Comparison of ENCODE assay signal across 8 mouse cellular contexts in genomic region chr12:8521375-8522047, GRCm38 (mm10). TPM values are rescaled to one million over a fixed set of nuclear protein-coding genes. Genes with fewer than 3 reads are reported as not detected.
A peak's percentile ranks its signal among the peaks of the same experiment; 100 is the strongest.
DNase-seq lines count a peak whose midpoint lies in the region; ATAC-seq lines count a peak whose summit lies in the region.

No protein-coding gene starts in this region.

- peak; percentile 34 for DNase-seq in midbrain, embryonic 14.5 days
- peak; percentile 93 for DNase-seq in MN1 (ENCODE audit: low spot score)
- peak; percentile 75 for DNase-seq in embryonic facial prominence, embryonic 14.5 days (ENCODE audit: low spot score)
- DNase-seq in liver, embryonic 11.5 days (ENCODE audit: low spot score), result peak; percentile 64
- DNase-seq in Muller cell, postnatal 12 days (ENCODE audit: inconsistent ontology term), result no peak

- H3K36me3 ChIP-seq in midbrain, embryonic 14.5 days (ENCODE audit: control insufficient read depth, insufficient read depth, low read length), result no peaks in the 10 kb centered on the region
- no peaks in the 10 kb centered on the region for H3K36me3 ChIP-seq in midbrain, embryonic 16.5 days (ENCODE audit: control insufficient read depth, insufficient read depth, low read length)
- no peaks in the 10 kb centered on the region for H3K36me3 ChIP-seq in embryonic facial prominence, embryonic 14.5 days (ENCODE audit: control insufficient read depth, insufficient read depth, low read length)
- H3K36me3 ChIP-seq in liver, embryonic 11.5 days (ENCODE audit: control insufficient read depth, insufficient read depth, low read length), result no peaks in the 10 kb centered on the region

- 57% methylated on average over 12 of the region's 12 CpGs for WGBS in midbrain, embryonic 14.5 days
- 62% methylated on average over 11 of the region's 12 CpGs for WGBS in midbrain, embryonic 16.5 days
- WGBS in embryonic facial prominence, embryonic 14.5 days, result 38% methylated on average over 11 of the region's 12 CpGs
- WGBS in liver, embryonic 11.5 days, result 19% methylated on average over 12 of the region's 12 CpGs

- no peak overlapping the region for H3K4me3 ChIP-seq in midbrain, embryonic 14.5 days (replicated peaks; ENCODE audit: low read depth, low read length)
- no peak overlapping the region for H3K4me3 ChIP-seq in midbrain, embryonic 16.5 days (ENCODE audit: low read depth, low read length)
- no peak overlapping the region for H3K4me3 ChIP-seq in embryonic facial prominence, embryonic 14.5 days (ENCODE audit: low read depth, low read length)
- H3K4me3 ChIP-seq in liver, embryonic 11.5 days (ENCODE audit: low read depth, low read length), result no peak overlapping the region

- no peaks in the 10 kb centered on the region for H3K27me3 ChIP-seq in midbrain, embryonic 14.5 days (ENCODE audit: control insufficient read depth, insufficient read depth, low read length)
- H3K27me3 ChIP-seq in midbrain, embryonic 16.5 days (ENCODE audit: control insufficient read depth, insufficient read depth, low read depth, low read length), result no peaks in the 10 kb centered on the region
- no peaks in the 10 kb centered on the region for H3K27me3 ChIP-seq in embryonic facial prominence, embryonic 14.5 days (replicated peaks; ENCODE audit: control insufficient read depth, insufficient read depth, low read length)
- H3K27me3 ChIP-seq in liver, embryonic 11.5 days (replicated peaks; ENCODE audit: control insufficient read depth, insufficient read depth, low read length), result no peaks in the 10 kb centered on the region

- no peak for ATAC-seq in midbrain, embryonic 14.5 days (ENCODE audit: low FRiP score, low TSS enrichment)
- no peak for ATAC-seq in midbrain, embryonic 16.5 days
- 0 out of 2 replicates have a peak, but pooled peaks have one; percentile 47 for ATAC-seq in embryonic facial prominence, embryonic 14.5 days (ENCODE audit: low read depth)
- ATAC-seq in hematopoietic stem cell, adult 5-6 weeks (replicated peaks in 1 of 2; ENCODE audit: insufficient read depth in 1 of 2, low FRiP score in 2 of 2, low TSS enrichment in 1 of 2, low read depth in 1 of 2, poor library complexity in 2 of 2, severe bottlenecking in 2 of 2), result peak; percentile 96
- peak; percentile 81 for ATAC-seq in liver, embryonic 11.5 days (replicated peaks; ENCODE audit: low FRiP score)
- ATAC-seq in neutrophil, adult 5-6 weeks (ENCODE audit: extremely low read depth, insufficient number of reproducible peaks, low FRiP score, poor library complexity, severe bottlenecking), result peak; percentile 90

- no peak overlapping the region for H3K4me2 ChIP-seq in midbrain, embryonic 14.5 days (ENCODE audit: low read length)
- H3K4me2 ChIP-seq in midbrain, embryonic 16.5 days (ENCODE audit: low read length), result no peak overlapping the region
- H3K4me2 ChIP-seq in embryonic facial prominence, embryonic 14.5 days (ENCODE audit: low read depth, low read length), result no peak overlapping the region
- H3K4me2 ChIP-seq in liver, embryonic 11.5 days, result peak overlapping the region; percentile 45

- no peak overlapping the region for H3K27ac ChIP-seq in midbrain, embryonic 14.5 days (replicated peaks; ENCODE audit: low read depth, low read length)
- no peak overlapping the region for H3K27ac ChIP-seq in midbrain, embryonic 16.5 days (ENCODE audit: low read length)
- no peak overlapping the region for H3K27ac ChIP-seq in embryonic facial prominence, embryonic 14.5 days (replicated peaks; ENCODE audit: low read depth, low read length)
- peak overlapping the region; percentile 50; the same call in 1 of the 2 replicates for H3K27ac ChIP-seq in liver, embryonic 11.5 days (ENCODE audit: low read depth, low read length)

- no peaks in the 10 kb centered on the region for H3K9me3 ChIP-seq in midbrain, embryonic 14.5 days (ENCODE audit: control insufficient read depth, low read length)
- no peaks in the 10 kb centered on the region for H3K9me3 ChIP-seq in midbrain, embryonic 16.5 days (replicated peaks; ENCODE audit: control insufficient read depth, low read length, poor library complexity, severe bottlenecking)
- H3K9me3 ChIP-seq in embryonic facial prominence, embryonic 14.5 days (ENCODE audit: control insufficient read depth, low read length), result no peaks in the 10 kb centered on the region
- H3K9me3 ChIP-seq in liver, embryonic 11.5 days (ENCODE audit: control insufficient read depth, low read length), result no peaks in the 10 kb centered on the region

- H3K9ac ChIP-seq in midbrain, embryonic 14.5 days (replicated peaks; ENCODE audit: low read length), result no peak overlapping the region
- H3K9ac ChIP-seq in midbrain, embryonic 16.5 days (ENCODE audit: low read depth, low read length), result no peak overlapping the region
- H3K9ac ChIP-seq in embryonic facial prominence, embryonic 14.5 days (ENCODE audit: low read depth, low read length), result no peak overlapping the region
- no peak overlapping the region for H3K9ac ChIP-seq in liver, embryonic 11.5 days (ENCODE audit: low read depth, low read length)

- H3K4me1 ChIP-seq in midbrain, embryonic 14.5 days (ENCODE audit: control insufficient read depth, insufficient read depth, low read length), result no peaks in the 10 kb centered on the region
- no peaks in the 10 kb centered on the region; the same call in 1 of the 2 replicates for H3K4me1 ChIP-seq in midbrain, embryonic 16.5 days (ENCODE audit: control insufficient read depth, insufficient read depth, low read length)
- peaks cover 6% of the 10 kb centered on the region for H3K4me1 ChIP-seq in embryonic facial prominence, embryonic 14.5 days (ENCODE audit: control insufficient read depth, insufficient read depth, low read length)
- H3K4me1 ChIP-seq in liver, embryonic 11.5 days (replicated peaks; ENCODE audit: control insufficient read depth, insufficient read depth, low read length), result peaks cover 23% of the 10 kb centered on the region

RNA-seq across cellular contexts. Expression of gene Rhob, which starts 21.7 kb away (rescaled TPM):
- polyA plus RNA-seq in midbrain, embryonic 14.5 days (2014; fragmentation: Nextera tagmentation; extraction: Ambion mirVana), result 111 and 116 TPM in 2 replicates
- polyA plus RNA-seq in midbrain, embryonic 16.5 days (2015; fragmentation: Nextera tagmentation; extraction: Ambion mirVana), result 75.7 and 80.0 TPM in 2 replicates
- 72.8 and 76.8 TPM in 2 replicates for polyA plus RNA-seq in embryonic facial prominence, embryonic 14.5 days (2014; fragmentation: Nextera tagmentation; extraction: Ambion mirVana)
- total RNA-seq in hematopoietic stem cell, adult 5-6 weeks (2017), result 66.2 and 68.6 TPM in 2 replicates
- 19.5 and 23.2 TPM in 2 replicates for polyA plus RNA-seq in liver, embryonic 11.5 days (2014; fragmentation: Nextera tagmentation; extraction: Ambion mirVana)
- 165 TPM in 2 replicates for total RNA-seq in neutrophil, adult 5-6 weeks (2017)

Comparison
In these comparisons a context has a peak if more than half of its experiments do, and no peak if none do; other contexts are left out.
1. ATAC-seq: peak in embryonic facial prominence, embryonic 14.5 days (single experiment), hematopoietic stem cell, adult 5-6 weeks (2 of 2), liver, embryonic 11.5 days (single experiment) and neutrophil, adult 5-6 weeks (single experiment); none in midbrain, embryonic 14.5 days (single experiment) and midbrain, embryonic 16.5 days (single experiment).